Mouse (Mus musculus): ENCODE results near the gene Fzd4.
A peak's percentile ranks its signal among the peaks of the same experiment; 100 is the strongest.

Gene Fzd4

DNA sequence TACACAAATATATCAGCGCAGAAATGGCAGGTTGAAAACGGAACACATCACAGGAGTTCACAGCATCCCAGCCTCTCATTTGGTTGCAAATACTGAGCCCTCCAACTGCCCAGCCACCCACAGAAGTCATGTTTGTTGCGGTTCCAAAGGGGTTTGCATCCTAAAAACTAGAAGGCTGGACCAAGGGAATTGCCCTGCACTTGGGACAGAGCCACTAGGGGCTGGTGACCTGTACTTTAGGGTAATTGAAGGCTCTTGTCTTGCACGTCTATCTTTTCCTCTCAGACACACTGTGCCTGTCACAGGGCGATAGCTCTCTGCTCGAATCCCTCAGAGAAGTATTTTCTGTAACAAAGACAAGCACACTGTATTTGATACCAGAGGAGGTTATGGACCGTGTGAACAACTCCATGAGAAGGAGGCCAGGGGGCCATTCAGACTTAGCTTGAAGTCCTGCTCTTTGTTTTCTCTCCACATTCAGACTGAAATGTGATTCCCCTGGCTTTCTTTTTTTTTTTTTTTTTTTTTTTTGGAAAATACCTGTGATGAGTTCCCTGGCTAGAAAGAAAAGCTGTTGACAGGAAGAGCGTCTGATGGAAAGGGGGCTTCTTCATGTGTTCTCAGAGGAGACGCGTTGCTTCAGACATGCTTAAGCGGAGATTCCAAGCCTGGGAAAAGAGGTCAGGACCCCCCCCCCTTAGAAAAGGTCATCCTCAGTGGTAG lies 2.9 kb upstream of the Fzd4 start:
- DNase-seq: no peak

DNA sequence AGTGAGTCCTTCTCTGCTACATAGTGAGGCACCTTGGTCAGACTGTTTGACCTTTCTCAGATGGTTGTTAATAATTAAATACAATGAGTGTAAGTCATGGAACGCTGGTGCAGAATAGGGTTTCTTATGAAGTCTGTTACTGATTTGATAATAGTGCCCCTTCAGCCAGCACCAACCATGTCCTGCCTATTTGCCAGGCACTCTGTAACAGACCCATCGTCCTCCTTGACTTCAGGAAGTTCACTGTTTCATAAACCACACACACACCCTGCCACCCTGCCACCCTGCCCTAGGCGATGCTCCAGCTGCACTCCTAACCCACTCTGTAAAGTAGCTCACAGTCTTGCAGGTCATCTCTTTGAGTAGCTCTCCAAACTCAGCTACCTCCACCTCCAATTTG lies 2.2 kb upstream of the Fzd4 start:
- no peak for DNase-seq

DNA sequence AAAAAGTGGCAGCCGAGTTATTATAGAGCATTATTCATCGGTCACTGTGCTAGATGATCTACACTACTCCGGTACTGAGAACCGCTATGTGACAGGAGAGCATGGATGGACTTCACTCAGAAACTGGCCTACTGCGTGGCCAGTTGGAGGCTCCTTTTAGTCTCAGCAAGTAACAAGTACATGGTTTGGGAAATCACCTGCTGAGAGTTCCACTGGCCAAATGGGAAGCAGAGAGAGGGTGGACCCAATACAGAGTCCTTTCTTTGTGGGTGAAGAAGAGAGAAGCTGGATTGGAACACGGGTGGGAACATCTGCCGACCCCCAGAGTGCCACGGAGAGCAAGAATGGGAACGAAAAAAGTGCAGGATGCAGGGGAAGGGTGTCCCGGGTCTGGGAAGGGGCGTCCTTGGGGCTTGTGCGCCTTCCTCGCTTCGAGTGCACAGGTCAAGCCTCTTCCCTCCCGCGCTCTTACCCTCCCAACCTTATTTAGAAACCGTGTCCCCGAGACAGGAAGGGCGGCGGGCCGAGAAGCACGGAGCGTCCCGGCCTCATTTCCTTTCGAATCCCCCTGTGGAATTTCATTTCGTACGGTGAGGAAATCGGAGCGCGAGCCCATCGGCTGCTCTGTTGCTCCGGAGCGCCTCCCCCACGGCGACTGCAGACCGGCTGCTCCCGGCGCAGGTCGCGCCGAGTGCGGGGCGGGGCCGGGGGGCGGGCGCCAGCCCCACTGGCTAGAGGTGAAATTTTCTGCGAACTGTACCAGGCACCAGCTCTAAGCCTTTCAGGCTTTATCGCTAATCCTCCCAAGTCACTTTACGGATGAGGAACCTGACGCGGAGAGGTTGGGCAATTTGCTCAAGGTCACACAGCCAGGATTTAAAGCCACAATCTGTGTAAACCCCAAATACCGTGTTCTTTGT lies 842 bp upstream of the Fzd4 start:
- peak; percentile 65 for DNase-seq

DNA sequence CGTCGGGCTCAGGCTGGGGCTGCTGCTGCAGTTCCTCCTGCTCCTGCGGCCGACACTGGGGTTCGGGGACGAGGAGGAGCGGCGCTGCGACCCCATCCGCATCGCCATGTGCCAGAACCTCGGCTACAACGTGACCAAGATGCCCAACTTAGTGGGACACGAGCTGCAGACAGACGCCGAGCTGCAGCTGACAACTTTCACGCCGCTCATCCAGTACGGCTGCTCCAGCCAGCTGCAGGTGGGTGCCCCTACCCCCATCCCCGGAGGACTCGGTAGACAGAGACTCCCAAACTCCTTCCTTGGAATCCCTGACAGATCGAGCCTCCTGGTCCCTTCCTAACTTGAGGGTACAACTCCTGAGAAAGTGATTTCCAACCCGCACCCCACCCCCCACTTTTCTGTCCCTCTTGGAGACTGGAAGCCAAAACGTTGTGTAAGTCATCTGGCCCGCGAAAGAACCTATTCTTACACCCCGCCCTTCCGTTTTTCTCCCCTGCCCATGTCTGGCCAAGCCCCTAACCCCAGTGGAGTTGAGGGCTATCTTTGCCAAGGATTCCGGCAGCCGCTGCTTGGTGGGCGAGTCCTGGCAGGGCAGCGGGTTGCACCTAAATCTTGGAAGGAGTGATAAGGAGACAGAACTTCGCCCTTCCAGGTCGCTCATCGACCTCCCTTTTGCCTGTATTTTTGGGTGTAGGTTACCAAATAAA lies 732 bp downstream of the Fzd4 start:
- DNase-seq: no peak

DNA sequence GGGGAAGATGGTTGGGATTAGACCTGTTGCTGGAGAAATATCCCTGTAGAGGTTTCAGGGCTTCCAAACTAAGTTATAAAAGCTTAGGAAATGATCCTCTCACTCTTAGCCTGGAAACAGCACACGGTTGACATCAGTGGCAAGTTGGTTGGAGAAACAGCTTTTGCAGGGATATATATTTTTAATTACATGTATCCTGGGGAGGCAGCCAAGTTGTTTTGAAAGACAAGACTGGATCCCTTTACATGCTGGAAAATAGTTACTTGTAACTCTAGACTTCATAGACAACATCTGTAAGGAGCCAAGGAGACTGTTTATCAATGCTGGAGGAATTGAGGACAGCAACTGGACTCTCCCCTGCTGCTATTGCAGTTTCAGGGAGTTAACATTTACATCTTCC lies 1.9 kb downstream of the Fzd4 start:
- DNase-seq: no peak

DNA sequence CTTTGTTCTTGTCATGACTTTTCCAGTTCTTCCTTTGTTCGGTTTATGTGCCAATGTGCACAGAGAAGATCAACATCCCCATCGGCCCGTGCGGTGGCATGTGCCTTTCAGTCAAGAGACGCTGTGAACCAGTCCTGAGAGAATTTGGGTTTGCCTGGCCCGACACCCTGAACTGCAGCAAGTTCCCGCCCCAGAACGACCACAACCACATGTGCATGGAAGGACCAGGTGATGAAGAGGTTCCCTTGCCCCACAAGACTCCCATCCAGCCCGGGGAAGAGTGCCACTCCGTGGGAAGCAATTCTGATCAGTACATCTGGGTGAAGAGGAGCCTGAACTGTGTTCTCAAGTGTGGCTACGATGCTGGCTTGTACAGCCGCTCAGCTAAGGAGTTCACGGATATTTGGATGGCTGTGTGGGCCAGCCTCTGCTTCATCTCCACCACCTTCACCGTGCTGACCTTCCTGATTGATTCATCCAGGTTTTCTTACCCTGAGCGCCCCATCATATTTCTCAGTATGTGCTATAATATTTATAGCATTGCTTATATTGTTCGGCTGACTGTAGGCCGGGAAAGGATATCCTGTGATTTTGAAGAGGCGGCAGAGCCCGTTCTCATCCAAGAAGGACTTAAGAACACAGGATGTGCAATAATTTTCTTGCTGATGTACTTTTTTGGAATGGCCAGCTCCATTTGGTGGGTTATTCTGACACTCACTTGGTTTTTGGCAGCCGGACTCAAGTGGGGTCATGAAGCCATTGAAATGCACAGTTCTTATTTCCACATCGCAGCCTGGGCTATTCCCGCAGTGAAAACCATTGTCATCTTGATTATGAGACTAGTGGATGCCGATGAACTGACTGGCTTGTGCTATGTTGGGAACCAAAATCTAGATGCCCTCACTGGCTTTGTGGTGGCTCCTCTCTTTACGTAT lies 3.1 kb downstream of the Fzd4 start:
- DNase-seq: no peak

DNA sequence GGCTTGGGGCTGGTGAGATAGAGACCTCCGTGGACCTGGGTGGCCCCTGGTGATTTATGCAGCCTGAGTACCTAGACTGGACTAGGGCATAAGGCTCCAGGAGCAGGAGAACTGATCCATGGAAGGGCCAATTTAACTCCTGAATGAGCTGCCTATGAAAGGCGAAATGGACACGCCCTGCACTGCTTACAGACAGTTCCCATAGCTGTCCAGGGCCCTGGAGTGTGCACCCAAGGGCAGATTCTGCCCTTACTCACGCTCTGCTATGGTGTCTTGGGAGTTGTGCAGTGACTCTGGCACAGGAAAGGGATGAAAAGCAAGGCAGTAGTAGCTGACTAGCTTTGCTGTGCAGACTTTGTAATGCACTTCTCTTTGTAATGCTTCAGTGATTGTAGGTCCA lies 6.1 kb downstream of the Fzd4 start:
- no peak for DNase-seq

DNA sequence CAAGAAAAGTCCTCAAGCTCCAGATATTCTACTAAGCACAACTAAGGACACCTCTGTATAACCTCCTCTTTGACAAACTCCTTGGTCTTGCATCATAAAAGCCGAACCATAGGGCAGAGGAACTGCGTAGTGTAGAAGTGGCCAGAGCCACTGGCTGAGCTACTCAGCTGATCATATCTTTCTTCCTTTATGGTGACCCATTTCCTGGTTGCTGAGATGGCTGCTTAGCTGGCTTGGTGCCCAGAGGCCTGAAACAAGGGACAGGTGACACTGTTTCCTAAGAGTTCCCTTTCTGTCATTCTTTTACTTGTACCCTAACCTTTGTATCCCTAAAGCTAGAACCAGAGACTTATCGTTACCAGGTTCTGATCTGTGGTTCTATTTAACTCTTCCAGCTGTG lies 7.2 kb downstream of the Fzd4 start:
- DNase-seq: no peak

DNA sequence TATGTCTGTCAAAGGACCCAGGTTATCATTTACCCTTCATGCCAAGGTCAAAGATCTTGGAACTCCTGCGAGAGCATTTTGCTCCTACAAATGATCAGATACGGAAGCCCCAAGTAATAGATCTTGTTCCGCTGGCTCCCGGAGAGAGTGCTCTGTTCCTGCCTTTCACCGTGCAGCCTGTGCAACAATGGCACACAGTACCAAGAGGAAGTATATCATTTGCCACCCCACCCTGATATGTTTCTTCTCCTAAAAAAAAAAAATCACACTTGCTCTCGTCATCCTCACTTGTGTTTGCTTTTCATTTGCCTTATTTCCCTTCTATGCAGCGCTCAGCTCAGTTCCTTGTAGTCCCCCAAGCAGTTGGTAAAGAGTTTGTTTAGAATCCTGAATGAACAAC lies 7.9 kb downstream of the Fzd4 start:
- no peak for DNase-seq

DNA sequence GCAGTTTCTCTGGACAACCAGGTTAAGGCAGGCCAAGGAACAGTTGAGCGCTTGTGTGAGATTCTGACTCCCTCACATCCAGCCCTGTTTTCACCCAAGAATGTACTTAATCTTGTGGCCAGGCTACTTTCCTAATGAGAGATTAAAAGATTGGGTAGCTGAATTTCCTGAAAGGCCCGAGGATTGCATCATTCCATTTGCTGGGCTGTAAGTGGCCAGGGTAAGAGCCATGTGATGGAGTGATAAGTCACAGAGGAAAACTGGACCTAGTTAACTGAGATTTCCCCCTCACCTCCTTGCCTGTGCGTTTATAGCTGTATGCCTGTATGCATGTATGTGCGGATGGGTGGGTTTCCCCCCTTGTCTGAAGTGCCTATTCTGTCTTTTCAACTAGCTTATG lies 11.9 kb downstream of the Fzd4 start:
- no peak for DNase-seq

DNA sequence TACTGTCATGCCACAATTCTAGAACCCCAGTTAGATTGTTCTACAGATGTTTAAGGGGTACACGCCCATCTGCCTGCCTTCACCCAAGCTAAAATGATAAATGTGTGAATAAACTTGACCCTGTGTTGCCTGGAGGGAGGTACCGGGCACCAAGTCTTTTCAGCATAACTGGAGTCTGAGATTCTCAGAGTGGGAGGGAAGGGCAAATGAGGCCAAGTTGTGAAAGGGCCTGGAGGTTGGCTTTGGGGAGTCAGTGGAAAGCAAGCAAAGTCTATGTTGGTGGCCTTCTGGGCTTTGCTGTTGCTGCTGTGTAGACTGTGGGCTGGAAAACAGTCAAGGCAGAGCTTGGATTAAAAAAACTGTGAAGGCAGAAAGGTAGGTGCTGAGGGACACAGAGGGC lies 13.6 kb downstream of the Fzd4 start:
- DNase-seq: no peak

DNA sequence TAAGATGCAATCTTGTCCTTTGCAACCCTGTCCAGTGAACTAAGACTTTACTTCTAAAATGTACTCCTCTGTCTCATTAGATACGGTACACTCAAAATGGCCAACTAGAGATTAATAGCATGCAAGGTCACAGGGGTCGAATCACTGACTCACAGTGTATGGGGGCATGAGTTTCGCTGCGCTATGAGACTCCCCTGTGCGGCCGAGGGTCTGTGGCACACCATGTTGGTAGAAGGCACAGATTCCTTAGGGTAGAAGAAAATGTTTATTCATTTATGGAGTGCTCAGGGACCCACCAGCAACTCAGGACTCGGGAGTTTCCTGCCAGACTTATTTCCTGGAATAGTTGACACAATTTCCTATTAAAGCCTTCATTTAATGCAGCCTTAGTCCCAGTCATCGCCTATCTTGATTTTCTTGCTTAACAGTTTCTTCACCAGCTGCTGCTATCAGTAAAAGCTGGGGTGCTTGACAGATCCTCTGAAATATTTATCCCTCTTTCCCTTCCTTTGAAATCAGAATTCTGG lies 14.0 kb downstream of the Fzd4 start:
- DNase-seq: no peak

DNA sequence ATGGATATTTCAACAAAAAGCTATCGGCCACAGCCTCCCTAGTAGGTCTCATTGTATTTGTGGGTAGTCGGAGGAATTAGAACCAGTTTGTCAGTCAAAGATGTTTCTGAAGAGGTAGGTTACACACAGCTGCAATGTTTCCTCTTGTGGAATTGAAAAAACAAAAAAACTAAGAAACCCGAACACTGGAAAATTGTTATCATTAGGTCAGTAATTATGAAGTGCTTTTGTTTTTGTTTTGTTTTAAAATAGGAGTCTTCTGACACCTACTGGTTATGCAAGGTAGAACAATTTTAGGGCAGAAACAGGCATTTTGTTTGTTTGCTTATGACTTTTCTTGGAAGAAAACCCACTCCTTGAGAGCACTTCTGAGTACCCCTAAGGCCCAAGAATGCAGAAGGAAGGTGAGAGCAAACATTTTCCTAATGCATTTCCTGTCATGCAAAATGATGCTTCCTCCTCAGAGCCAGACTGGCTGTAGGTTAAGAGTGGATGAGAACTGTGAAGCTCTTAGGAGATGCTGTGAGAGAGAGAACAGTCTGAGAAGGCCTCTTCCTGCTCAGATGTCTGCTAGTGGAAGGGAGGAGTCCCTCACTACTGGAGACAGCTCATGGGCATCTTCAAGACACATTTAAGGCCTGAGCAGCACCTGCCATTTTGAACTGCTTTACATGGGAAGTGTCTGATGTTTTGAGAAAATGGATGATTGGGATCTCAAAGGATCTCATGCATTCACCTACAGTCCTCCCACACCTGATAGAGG lies 14.9 kb downstream of the Fzd4 start:
- DNase-seq: no peak

DNA sequence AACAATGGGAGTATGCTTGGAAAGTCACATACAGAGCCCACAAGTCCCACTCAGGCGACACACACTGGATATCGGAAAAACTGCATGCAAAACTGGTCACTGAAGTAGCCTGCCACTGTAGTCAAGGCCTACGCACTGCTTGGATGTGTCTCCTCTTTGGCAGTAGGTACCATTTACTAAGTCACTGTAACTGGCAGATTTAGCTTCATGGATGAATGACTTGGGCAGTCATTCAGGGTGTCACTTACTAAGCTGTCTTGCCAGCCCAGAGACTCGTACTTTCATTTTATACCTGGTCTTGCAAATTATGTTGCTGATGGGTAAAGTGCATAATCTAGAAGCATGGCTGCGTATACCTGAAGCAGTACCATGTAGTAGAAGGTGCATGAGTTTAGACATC lies 17.1 kb downstream of the Fzd4 start:
- DNase-seq: no peak

DNA sequence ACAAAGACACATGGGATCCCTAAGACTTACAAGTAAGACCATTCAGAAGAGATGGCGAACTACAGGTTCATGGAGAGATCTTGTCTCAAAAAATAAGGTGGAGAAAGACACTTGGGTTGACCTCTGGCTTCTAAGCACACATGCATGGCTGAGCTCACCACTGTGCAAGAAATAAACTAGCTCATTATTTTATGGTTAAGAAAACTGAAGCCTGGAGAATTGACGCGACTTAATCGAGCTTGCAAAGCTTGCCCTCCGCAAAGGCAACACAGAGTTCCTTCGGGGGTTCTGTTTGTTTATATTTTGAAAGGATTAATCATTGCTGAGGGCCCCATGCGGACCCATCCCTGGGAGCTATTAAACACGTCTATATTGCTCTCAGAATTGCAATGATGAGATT lies 18.5 kb downstream of the Fzd4 start:
- no peak for DNase-seq

DNA sequence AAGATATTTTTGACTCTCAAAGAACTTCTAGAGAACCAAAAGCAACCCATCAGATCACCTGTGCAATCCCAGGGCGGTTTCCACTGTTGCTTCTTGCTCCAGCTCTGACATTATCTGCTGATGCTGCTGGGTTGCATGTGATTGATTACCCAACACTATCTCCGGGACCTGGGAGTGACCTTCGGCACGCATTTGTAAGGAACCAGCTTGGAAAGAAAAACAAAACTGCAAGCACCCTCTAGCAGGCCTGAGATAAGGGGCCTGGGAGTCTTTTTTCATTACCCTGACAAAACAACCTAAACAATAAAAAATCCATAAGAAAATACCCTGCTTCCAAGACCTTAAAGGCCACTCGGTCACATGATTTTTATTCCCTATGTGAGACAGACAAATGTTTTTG lies 19.0 kb downstream of the Fzd4 start:
- no peak for DNase-seq

DNA sequence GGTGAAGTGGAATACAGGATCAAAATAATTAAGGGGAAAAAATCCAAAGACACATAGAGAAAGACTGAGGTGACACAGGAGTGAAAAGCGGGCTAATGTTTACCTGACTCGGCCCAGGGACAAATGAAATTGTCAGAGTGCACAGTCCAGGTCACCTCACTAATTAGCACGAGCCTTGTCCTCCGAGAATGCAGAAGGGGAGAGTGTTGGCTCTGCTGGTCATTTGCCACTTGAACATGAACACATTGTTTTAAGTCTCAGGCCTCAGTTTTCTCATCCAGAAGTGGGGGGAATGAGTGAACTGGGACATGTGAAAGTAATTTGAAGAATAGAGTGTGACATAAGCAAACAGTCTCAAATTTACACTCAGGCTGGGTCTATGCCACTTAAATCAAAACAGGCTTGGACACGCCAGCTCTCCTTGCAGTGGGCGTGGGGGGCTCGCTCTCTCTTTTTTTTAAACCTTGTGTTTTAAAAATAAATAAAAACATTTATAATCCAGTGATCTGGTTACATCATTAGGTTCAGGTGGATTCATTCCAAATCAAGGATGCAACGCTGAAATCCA lies 19.6 kb downstream of the Fzd4 start:
- no peak for DNase-seq

DNA sequence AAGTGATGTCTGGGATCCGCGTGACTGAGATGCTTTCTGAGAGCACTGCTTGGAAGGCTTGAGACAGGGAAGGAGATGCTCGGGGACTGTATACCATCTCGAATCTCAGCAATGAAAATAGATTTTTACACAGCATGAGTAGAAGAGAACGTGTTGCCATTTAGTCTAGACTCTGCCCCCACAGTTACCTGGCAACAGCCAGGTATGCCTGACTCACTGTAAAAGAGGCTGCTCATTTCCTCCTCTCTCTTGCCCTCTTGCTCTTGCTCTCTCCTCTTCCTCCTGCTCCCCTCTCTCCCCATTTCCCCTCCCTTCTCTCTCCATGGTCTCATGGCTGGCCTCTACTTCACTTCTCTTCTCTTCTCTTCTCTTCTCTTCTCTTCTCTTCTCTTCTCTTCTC lies 20.5 kb downstream of the Fzd4 start:
- DNase-seq: no peak

DNA sequence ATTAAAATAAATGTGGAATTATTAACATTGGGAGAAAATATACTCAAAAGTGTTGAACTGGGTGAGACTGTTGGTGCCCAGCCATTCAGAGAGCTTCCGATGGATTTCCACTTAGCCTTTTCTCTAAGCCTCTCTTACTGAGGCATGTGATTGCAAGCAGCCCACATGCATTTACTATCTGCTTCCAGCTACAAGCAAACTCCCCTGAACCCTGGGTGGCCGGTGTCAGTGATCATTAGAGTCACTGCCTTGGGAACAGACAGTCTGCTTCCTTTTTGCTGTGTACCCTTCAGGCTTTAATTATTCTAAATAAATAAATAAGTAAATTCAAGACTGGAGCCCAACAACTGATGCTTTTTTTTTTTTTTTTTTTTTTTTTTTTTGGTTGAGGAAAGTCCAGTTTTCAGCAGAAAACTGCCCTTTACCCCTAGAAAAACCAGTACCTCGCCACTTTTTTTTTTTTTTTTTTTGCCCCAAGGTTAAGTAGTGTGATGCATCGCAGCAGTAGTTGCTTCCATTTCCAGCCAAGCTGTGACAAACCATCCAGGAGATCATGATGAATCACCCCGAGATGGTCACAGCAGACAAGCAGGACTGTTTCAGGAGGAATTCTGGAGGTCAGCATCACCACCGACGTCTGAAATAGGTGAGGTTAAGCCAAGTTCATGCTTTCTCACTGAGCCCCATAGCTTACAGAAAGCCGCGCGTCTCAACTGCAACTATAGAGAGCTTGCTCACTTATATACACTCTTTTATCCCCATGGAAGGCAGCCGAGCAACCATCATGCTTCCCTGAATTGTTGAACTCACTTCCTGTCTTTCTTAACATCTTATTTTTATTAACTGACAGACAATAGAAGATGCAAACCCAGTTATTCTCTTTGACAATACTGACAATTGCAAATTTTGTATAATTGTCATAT lies 21.9 kb downstream of the Fzd4 start:
- DNase-seq: no peak

DNA sequence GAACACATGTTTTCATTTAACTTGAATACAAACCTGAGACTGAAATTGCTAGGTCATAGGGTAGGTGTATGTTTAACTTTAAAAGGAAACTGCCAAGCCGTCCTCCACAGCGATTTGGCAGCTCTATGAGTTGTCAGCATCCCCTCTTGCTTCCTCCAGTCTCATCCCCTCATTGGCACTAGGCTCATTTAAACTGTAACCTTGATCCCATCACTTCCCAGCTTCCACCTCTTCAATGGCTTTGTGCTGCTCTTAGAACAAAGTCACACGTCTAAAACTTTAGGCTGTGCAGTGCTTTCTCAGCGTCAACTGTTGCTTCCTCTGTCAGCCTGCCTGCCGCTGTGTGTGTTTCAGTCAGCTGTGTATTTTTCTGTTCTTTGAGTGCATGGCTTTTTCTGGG lies 22.9 kb downstream of the Fzd4 start:
- no peak for DNase-seq

Data from thymus, postnatal 4 days (tissue).